Mouse (Mus musculus) forelimb bud, embryonic 11.5 days (tissue): ENCODE measurements around the gene Entpd1.
"Not testable (repeated sequence)": the region's sequence is repeated elsewhere in the genome, so short reads cannot be mapped to it uniquely, and the experiment has no call there.

Experiments used
- DNase-seq: peaks from one replicate; pipeline ENCODE4 v3.0.0-alpha.2; 2012; ENCODE audit warnings: low read depth, low spot score

Gene Entpd1

DNA sequence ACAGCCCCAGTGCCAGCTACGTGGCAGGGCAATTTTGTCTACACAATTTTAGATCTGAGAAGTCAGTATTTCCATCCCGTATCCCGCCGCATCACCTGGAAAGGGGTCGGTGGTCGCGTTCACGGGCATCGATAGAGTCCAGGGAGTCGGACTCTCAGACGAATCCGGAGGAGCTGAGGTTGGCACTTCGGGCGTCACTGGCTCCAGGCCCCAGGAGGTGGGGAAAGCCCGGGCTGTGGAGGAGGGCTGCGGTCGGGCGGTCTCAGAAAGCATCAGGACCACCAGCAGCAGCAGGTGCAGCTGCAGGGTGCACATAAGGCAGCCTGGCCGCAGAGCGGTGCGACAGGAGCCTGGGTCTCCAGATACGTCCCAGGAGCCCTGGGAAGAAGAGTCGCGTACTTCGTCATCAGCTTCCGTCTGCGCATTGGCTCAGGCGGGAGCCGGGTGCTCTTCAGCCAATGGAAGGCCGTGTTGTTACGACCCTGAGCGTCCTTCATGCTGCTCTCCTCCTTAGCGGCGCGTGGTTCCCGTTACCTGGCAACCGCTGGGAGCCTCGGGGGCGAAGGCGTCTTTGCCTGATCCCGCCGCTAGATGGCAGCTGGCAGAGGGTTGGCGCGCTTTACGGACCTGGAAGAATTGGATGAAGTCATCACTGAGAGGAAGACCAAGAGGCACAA, at the start of gene Entpd1, which contains the start of gene Tctn3:
Gene Entpd1 (plus strand): TSS at position 537 of the 677 bp plus-strand sequence.
Gene Tctn3 (minus strand): TSS at position 404 of the 677 bp plus-strand sequence.
- peak; percentile 98 for DNase-seq

GRCm38 (mm10) chr19:40563880-40564645, 48.1 kb upstream of the Entpd1 start:
- no peak for DNase-seq

DNA sequence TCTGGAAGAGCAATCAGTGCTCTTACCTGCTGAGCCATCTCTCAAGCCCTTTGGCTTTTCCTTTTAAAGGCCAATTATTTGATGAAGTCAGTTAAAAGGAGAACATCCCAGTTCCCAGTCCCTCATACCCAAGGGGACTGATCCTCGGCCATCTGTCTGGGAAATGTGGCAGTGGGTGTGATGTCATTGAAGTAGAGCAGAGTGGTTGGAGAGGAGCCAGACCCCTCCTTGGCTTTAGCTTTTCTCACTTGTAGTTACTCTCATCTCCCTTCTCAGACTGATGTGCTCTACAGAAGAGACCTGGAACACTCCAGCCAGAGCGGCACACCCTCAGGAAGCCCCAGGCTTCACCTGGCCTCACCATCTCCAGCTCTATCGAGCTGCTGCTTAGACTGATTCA, 44.5 kb upstream of the Entpd1 start:
- DNase-seq, result no peak

DNA sequence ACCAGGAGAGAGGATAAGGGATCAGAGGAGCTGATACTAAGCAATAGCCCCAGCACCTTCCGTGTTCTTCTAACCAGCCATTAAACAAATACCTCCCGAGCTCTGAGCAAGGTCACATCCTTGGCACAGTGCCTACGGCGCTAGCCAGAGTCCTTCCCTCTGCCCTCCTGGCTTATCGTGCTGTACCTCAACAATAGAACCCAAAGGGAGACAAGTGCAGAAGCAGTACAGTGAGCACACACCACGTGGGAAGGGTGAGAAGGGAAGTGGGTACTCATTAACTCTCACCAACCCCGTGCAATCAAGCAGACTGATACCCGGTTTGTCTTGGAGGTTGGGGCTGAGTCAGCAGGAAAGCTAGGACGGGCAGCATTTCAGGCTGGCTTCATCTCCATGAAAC, 41.4 kb upstream of the Entpd1 start:
- DNase-seq, result no peak

GRCm38 (mm10) chr19:40575438-40575837, 36.7 kb upstream of the Entpd1 start:
- DNase-seq, result no peak

- DNase-seq, result no peak
Measured at GRCm38 (mm10) chr19:40580902-40581301, 31.3 kb upstream of the Entpd1 start.

GRCm38 (mm10) chr19:40581662-40582061, 30.5 kb upstream of the Entpd1 start:
- DNase-seq, result no peak

DNA sequence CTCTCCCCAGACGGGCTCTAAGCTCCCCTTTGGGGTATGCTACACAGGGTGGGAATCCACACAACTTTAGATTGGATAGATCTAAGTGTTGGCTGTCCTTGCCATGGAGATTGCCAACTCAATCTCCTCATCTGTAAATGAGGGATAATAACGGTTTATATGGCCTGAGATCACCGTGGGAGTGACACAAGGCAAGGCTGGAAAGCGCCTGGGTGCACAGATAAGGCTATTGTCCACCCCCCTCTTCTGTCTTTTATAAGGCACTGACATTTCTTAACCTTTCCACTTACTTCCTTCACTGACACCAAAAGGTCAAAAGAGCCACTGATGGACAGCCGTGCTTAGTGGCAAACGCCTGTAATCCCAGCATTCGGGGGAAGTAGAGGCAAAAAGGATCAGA, 25.3 kb upstream of the Entpd1 start:
- no peak for DNase-seq

DNA sequence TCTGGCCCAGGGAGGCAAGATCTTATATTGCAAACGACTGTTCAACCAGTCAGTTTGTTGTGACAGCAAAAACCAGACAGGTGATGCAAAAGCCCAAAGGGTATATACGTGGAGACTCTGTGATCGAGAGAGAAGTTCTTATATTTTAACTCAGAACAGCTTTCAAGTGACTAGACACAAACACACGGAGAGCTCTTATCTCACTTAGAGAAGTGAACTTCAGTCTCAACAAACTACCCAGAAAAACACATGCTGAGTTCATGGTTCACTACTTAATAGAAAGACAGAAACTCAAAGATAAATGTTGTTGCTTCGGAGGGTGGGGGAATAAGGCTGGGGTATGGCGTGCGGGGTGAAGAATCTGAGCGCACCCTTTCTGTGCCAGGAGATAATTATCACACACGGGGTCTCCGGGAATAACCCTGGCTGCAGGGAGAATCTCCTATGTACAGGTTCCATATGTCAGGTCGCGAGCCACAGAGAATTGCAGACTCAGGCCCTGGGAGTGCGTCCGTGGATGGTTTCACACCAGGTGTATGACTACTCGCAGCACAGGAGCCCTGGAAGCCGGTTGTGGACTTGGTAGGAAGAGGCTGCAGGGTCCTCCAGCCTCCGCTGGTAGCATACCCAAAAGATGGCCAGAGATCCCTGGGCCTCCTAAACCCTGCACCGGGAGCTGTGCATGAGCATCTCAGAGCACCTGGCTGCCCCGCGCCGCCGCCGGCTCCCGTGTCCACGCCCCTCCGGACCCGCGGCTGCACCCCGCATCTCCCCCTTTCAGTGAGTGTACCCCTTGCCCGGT, 24.5 kb upstream of the Entpd1 start:
- no peak for DNase-seq

GRCm38 (mm10) chr19:40588293-40588654, 23.9 kb upstream of the Entpd1 start, which contains the start of gene Aldh18a1:
TSS of gene Aldh18a1 (minus strand) at chr19:40588463.
- peak; percentile 97 for DNase-seq

- DNase-seq, result peak; percentile 91
Measured at GRCm38 (mm10) chr19:40588847-40589529, 23.2 kb upstream of the Entpd1 start.

- no peak for DNase-seq
Measured at GRCm38 (mm10) chr19:40589530-40589880, 22.7 kb upstream of the Entpd1 start.

- no peak for DNase-seq
Measured at GRCm38 (mm10) chr19:40595231-40595630, 16.9 kb upstream of the Entpd1 start.

DNA sequence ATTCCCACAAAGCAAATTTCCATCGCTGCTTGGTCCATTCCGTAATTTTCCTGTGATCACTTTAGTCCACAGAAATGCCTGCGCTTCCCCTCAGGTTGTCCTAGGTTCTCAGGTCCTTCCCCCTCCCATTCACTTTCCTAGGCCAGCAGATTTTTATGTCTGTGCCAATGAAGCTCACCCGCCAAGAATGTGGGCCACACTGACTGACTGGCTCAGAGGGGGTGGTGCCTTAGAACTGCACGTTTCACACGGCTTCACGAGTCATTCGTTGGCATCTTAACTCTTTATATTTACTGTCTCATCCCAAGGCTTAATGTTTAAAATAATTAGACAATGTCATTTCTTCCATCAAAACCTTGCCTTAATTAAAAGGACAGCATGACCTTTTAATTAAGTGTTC, 16.3 kb upstream of the Entpd1 start:
- DNase-seq, result no peak

DNA sequence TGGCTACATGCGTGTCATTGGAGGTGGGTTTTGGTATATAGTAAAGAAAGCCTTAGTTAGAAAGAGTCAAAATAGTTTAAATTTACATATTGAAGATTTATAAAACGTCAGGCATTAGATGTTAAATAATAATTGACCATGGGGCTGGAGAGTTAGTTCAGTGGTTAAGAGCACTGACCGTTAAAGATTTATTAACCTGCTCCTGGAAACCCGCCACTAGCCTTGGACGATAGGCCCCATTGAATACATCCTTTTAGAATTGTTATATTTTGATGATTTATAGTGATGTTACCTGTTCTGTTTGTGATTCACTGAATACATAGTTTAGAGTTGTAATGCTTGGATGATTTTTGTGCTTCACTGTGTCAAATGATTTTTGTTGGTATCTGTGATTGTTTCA, 11.3 kb upstream of the Entpd1 start:
- not testable (repeated sequence) for DNase-seq

- no peak for DNase-seq
Measured at GRCm38 (mm10) chr19:40601870-40602269, 10.3 kb upstream of the Entpd1 start.

DNA sequence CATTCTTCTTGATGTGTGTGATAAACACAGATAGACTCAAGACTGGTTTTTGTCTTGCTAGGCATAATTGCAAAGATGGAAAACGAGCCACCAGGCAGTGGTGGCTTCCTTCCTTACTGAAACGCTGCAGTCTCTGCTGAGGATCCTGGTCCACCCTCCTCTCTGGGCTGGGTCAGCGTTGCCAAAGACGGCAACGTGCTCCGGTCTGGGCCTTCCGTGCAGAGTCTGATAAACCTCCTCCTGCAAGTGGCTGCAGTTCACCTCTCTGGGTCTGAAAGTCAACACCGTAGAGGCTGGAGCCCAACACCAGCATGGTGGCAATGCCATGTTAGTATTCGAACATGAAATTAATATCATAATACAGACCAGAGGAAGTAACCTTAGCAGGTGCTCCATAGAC, 7.0 kb upstream of the Entpd1 start:
- no peak for DNase-seq

DNA sequence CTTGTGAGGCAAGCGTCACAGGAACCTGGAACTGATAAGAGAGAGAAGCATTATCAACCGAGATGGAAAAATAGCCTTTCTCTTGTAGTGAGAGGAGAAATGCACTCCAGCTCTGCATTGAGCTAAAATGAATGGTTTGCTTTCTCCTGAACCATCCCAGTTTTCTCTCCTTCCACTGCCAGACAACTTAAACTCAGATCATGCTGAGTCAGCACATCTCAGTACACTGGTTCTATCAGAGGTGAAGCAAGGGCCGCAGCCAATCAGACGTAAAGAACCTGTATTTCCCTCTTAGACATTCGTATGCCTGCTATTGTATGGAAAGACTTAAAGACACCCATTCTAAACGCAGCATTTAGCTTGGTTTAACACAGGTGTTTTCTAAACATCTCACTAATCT, 4.5 kb upstream of the Entpd1 start:
- DNase-seq, result no peak

- no peak for DNase-seq
Measured at GRCm38 (mm10) chr19:40614811-40615210, 2.6 kb downstream of the Entpd1 start.

DNA sequence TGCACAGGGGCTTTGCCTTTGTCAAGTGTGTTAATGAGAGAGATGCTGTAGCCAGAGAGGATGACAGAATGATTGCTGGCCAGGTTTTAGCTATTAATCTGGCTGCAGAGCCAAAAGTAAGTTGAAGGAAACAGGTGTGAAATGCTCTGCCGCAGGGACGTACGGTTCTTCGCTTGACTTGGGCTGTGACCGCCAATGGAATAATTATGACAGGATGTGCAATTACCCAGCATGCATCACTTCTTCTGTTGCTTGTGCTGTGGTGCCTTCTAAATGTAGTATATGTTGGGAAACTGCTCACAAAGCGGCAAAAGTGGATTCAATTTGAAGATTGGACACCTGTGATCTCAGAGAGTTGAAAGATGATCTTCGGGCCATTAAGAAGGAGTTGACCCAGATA, 3.9 kb downstream of the Entpd1 start:
- DNase-seq, result no peak

DNA sequence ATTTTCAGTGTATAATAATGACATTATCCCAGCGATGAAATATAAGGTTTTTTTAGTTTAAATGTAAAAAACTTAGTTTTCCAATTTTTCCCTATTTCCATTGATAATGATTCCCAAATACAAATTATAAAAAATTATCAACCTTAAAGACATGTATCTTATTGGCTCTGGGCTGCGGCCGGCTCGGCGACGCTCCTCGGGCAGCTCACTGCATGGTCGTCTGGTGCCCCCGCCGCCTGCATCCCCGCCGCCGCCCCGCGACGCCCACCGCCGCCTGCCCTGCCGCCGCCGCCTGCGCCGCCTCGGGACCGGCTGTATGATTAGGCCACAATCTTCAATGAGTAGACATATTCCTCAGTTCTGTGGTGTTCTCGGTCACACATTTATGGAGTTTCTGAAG, 9.4 kb downstream of the Entpd1 start:
- DNase-seq, result not testable (repeated sequence)

GRCm38 (mm10) chr19:40625935-40626334, 13.8 kb downstream of the Entpd1 start:
- DNase-seq, result no peak
